Mouse (Mus musculus) T-helper 1 cell (primary cell): ENCODE measurements around the gene Ccr6.

Experiments
- in situ Hi-C: fragments of 300-600 bp; cut with MboI, MseI; formaldehyde crosslinking; loops from one replicate; pipeline ENCODE4 v1.15.1; 2025; ENCODE audit warnings: high pct_unique_total_duplicates

Ccr6 gene

DNA sequence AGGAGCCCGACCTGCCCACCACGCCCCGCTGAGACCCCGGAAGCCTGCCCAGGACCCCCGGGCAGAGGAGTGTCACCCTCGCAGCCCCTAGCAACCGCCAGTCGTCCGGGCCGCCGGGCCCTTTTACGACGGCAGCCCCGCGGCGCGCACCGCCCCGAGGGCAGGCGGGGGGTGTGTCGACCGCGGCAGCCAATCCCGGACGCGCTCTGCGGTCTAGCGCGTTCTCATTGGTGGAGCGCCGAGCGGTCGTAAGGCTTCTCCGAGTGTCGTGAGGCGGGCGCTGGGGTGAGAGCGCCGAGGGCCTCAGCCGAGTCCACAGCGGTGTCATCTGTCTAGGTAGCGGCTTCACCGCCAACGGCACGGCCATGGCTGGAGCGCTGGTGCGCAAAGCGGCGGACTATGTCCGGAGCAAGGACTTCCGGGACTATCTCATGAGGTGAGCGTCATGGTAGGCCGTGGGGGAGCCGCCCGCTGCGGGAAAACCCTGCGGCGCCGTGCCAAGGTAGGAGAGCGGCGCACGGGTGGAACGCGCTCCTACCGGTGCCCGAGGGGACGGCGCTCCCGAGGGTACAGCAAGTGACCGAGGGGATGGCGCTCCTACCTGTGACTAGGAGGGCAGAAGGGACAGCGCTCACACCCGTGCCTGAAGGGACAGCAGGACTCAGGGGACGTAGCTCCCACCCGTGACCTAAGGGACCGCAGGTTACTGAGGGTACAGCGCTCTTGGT, 47.8 kb downstream of the Ccr6 start:
- in situ Hi-C loops = no loop called here

- in situ Hi-C loops = no loop called here
Observed at GRCm38 (mm10) chr17:8284254-8284661, 48.4 kb downstream of the Ccr6 start.

DNA sequence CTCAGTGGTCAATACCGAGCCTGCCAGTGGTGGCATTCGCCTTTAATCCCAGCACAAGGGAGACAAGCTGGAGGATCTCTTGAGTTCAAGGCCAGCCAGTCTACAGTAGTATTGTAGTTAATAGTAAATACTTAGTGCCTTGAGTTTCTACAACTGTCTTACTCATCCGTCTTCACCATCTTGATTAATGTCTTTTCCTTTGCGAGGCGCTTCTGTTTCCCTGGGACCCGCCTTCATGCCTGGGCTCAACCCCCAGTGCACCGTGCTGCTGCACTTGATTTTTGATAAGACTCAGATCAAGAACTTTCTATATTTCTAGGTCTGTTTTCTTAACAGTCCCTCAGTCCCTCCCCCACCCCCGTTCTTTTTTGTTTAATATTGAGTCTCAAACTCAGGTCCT, 49.2 kb downstream of the Ccr6 start:
- in situ Hi-C loops = no loop called here

DNA sequence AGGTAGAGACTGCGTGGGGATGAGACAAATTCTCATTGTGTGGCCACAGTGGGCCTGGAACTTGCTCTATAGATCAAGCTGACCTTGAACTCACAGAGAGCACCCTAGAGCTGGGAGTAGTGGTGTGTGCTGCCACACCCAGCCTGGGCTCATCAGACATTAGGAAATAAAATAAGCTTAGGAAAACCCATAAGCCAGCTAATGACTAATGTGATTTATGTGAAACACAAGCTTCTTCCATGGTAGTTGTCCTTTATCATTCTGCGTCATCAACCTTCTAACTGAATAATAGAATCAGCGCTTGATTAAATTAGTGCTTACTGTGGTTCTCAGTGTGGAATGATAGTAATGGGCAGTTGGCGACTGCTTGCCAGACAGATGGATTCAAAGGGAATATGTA, 51.1 kb downstream of the Ccr6 start:
- in situ Hi-C loops = no loop called here

- in situ Hi-C loops = no loop called here
Observed at GRCm38 (mm10) chr17:8289993-8290679, 54.3 kb downstream of the Ccr6 start.

DNA sequence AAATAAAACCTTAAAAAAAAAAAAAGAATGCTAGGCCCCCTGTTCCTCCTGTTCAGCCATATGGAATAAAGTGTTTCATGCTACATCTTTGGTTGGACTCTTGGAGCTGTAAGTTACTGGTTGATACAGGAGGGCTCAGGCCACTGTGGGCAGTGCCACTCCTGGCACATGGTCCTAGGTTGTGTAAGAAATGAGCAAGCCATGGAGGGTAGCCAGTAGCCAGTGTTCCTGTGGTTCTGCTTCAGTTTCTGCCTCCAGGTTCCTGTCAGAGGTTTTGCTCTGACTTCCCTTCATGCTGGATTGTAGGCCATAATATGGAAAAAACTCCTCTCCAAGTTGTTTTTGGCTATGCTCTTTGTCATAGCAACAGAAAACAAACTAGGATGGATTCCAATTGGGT, 54.9 kb downstream of the Ccr6 start:
- in situ Hi-C loops = no loop called here

DNA sequence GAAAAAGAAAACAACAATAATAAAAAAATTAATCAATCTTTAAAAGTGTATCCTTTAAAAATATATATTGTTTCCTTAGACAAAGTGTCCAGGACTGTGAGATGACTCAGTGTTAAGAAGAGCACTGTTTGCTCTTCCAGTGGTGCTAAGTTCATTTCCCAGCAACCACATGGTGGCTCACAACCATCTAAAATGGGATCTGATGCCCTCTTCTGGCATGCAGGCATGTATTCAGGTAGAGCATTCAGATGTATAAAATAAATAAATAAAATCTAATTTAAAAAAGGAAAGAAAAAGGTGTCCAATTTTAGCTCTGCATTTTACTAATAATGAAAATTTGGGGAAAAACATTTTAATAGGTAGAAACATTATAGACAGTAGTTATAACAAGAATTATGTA, 60.0 kb downstream of the Ccr6 start:
- in situ Hi-C loops = no loop called here

DNA sequence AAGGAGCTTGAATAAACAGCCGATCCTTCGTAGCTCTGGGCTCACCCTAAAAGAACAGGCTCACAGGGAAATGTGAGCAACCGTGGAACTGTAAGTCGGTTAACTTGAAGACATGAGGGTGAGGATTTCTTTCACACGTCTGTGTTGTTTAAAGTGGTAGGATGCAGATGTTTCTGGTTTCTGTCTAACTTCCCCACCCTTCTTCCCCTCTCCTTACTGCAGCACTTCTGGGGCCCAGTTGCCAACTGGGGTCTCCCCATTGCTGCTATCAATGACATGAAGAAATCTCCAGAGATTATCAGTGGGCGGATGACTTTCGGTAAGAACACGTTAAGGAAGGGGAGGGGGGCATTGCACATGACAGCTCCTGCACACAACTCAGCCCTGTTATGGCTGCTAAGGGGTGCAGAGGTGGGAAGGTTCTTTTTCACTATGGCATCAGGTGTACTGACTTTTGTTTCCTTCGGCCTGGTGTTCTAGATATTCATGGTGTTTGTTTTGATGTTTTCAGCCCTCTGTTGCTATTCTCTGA, 60.5 kb downstream of the Ccr6 start:
- in situ Hi-C loops = no loop called here

GRCm38 (mm10) chr17:8297746-8298145, 61.9 kb downstream of the Ccr6 start:
- in situ Hi-C loops = no loop called here

- in situ Hi-C loops = no loop called here
Observed at GRCm38 (mm10) chr17:8298281-8298680, 62.4 kb downstream of the Ccr6 start.

GRCm38 (mm10) chr17:8299524-8299923, 63.7 kb downstream of the Ccr6 start:
- in situ Hi-C loops = no loop called here

- in situ Hi-C loops = loop anchor here (5.0 kb wide), 1 partner anchor 104 kb away; no protein-coding TSS in a partner anchor
Observed at GRCm38 (mm10) chr17:8301515-8301914, 65.7 kb downstream of the Ccr6 start.

GRCm38 (mm10) chr17:8302772-8303438, 67.1 kb downstream of the Ccr6 start:
- in situ Hi-C loops = loop anchor here (5.0 kb wide), 1 partner anchor 106 kb away; no protein-coding TSS in a partner anchor

- in situ Hi-C loops = loop anchor here (5.0 kb wide), 1 partner anchor 106 kb away; no protein-coding TSS in a partner anchor
Observed at GRCm38 (mm10) chr17:8303671-8304070, 67.8 kb downstream of the Ccr6 start.

DNA sequence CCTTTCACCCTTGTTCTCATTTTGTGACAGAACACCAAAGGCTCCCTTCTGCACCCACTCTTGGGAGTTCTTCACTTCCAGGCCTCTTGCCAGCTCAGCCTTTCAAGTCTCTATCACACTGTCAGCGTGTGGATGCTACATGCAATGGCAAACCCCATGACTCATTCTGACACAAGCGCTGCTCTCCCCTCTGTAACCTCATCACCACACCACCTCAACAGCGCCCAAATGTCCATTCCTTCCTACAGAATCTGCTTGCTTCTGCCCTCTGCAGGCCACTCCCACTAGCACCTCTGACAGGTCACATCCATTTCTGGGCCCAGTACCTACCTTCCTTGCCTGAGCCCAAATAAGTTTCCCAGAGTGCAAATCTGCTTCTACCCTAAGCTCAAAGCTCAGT, 70.0 kb downstream of the Ccr6 start:
- in situ Hi-C loops = no loop called here
